Mouse (Mus musculus): ENCODE measurements around the gene Arhgap33. TPM values are rescaled to one million over a fixed set of nuclear protein-coding genes. Genes with fewer than 3 reads are reported as not detected.
"Not testable (repeated sequence)": the region's sequence is repeated elsewhere in the genome, so short reads cannot be mapped to it uniquely, and the experiment has no call there.

Arhgap33 gene
- total RNA-seq, 2 experiments from 2014 or later, result 4.6 to 47.6 TPM

- no peak for ATAC-seq (replicated peaks; ENCODE audit: low FRiP score, low TSS enrichment, poor library complexity, severe bottlenecking)
Measured at GRCm38 (mm10) chr7:30515003-30515760, 19.7 kb downstream of the Arhgap33 start.

GRCm38 (mm10) chr7:30508061-30508460 is 26.8 kb downstream of the Arhgap33 start:
- ATAC-seq (replicated peaks; ENCODE audit: low FRiP score, low TSS enrichment, poor library complexity, severe bottlenecking), result no peak

GRCm38 (mm10) chr7:30501159-30501558 is 33.7 kb downstream of the Arhgap33 start:
- not testable (repeated sequence) for ATAC-seq (replicated peaks; ENCODE audit: low FRiP score, low TSS enrichment, poor library complexity, severe bottlenecking)

- not testable (repeated sequence) for ATAC-seq (replicated peaks; ENCODE audit: low FRiP score, low TSS enrichment, poor library complexity, severe bottlenecking)
Measured at GRCm38 (mm10) chr7:30495506-30496042, 39.3 kb downstream of the Arhgap33 start.

DNA sequence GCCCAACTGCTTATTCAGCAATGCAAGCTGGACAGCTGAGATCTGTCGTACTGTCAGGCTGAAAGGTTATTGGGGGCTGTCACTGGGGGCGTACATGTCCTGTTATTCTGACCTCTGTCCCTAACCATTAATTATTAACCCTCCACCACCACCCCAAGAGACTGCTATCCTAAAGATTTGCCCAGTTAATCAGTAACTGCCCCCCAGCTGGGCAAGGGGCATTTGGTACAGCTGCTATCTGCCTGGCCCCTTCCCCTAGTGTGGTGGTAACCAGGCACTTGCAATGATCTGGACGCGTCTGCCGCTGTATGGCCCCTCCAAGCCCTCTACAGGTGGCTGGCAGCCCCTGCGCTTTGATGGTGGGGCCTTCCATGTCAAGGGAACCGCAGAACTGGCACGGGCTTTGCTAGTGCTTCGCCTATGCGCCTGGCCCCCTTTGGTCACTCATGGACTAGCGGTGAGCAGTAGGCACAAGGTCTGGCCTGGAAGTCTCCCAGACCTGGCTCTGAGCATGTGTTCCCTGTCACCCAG is 41.4 kb downstream of the Arhgap33 start, which contains the start of gene Prodh2:
TSS of gene Prodh2 (plus strand) at position 222 of the 531 bp plus-strand sequence.
- ATAC-seq (replicated peaks; ENCODE audit: low FRiP score, low TSS enrichment, poor library complexity, severe bottlenecking), result no peak

DNA sequence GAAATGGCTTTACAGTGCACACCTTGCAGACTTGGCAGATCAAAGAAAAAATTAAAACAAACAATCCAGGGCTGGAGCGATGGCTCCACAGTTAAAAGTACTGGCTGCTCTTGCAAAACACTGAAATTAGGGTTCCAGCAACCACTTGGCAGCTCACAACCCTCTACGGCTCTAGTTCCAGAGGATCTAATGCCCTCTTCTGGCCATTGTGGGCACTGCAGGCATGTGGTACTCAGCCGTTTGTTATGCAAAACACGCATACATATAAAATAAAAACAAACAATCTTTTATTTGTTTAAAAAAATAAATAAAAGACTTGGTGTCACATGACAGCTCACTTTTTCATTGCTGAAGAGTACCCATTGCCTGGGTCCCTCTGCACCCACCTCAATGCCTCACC is 42.1 kb downstream of the Arhgap33 start:
- ATAC-seq (replicated peaks; ENCODE audit: low FRiP score, low TSS enrichment, poor library complexity, severe bottlenecking), result peak; percentile 74

- ATAC-seq (replicated peaks; ENCODE audit: low FRiP score, low TSS enrichment, poor library complexity, severe bottlenecking), result no peak
Measured at GRCm38 (mm10) chr7:30490957-30491307, 43.9 kb downstream of the Arhgap33 start.

DNA sequence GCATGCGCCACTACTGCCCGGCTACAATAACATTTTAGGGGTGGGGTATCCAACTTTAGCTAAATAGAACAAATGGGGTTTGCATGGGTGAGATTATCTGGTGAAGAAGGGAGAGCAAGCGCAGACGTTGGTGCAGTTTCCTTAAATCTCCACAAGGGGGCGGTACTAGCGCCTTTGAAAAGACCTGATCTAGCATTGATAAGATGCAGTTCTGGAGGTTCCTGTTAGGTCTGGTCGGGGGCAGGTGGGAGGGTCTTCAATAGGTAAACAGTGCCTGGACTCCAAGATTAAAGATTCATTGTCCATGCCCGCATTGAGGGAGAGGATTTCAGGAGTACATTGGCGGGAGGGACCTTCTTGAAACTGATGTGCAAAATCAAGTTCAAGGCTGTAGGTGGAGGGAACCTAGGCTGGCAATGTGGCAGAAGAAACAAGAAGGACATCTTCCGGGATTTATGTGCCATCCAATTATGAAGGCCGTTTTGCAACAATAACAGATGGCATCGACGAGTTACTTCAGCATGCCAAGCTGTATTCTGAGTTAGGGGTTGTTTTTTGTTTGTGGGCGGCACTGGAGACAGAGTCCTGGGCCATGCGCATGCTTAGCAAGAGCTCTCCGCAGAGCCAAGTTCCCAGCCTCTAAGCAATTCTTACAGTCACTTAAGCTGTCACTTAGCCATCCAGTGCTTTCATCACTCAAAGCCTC is 44.5 kb downstream of the Arhgap33 start:
- ATAC-seq (replicated peaks; ENCODE audit: low FRiP score, low TSS enrichment, poor library complexity, severe bottlenecking), result no peak

DNA sequence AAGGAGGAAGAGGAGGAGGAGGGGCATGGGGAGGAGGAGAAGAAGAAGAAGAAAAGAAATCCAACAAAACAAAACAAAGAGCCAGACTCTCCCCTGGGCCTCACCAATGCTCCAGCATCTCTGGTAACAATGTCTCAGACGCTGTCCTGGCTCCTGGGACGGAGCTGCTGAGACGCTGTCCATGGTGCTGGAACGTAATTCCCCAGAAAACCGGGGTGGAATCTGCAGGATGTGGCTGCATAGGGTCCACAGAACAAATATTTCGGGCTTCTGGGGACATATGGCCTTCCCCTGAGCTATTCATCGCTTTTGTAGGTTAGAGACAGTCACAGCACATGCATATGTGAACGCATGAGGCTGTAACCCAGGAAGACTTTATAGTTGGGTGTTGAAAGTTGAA is 50.6 kb downstream of the Arhgap33 start:
- no peak for ATAC-seq (replicated peaks; ENCODE audit: low FRiP score, low TSS enrichment, poor library complexity, severe bottlenecking)

DNA sequence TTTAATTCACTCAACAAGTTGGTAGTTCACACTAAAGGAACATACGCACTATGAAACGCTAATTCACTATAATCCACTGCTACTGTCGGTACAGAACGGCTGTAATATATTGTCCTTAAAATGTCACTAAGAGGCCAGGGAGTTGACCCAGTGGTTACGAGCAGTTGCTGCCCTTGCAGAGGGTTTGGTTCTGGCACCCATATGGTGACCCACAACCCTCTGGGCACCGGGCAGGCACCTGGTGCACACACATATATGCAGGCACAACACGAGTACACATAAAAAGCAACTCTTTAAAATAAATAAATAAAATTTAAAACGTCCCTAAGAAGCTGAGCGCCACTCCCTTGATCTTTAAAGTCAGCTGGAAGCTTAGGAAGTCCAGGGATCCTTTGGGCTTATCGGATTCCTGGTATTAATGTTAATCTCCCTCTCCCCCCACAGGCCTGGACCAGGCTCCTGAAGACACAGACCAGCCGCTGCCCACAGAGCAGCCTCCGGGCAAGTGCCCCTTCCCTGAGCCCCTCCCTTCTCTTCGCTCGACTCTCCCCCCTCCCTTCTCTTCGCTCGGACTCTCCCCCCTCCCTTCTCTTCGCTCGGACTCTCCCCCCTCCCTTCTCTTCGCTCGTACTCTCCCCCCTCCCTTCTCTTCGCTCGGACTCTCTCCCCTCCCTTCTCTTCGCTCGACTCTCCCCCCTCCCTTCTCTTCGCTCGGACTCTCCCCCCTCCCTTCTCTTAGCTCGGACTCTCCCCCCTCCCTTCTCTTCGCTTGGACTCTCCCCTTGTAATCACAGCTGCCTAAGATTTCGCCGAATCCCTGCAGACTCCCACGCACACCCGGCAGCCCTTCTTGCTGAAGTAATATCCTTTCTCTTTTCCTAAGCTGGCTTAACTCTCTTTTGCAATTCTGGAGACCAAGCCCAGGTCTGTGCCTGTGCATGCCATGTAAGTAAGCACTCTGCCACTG is 57.2 kb downstream of the Arhgap33 start:
- no peak for ATAC-seq (replicated peaks; ENCODE audit: low FRiP score, low TSS enrichment, poor library complexity, severe bottlenecking)

DNA sequence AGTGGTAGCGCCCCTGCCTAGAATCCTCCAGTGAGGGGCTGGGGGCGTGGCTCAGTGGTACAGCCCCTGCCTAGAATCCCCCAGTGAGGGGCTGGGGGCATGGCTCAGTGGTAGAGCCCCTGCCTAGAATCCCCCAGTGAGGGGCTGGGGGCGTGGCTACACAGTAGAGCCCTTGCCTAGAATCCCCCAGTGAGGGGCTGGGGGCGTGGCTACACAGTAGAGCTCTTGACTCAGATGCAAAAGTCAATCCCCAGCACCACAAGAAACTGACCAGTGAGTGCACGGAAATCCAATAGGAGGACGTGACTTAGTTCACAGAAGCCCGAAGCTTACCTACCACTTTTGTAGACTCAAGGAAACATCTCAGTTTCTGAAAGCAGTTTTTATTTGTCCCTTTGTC is 58.7 kb downstream of the Arhgap33 start:
- ATAC-seq (replicated peaks; ENCODE audit: low FRiP score, low TSS enrichment, poor library complexity, severe bottlenecking), result not testable (repeated sequence)

- ATAC-seq (replicated peaks; ENCODE audit: low FRiP score, low TSS enrichment, poor library complexity, severe bottlenecking), result no peak
Measured at GRCm38 (mm10) chr7:30474999-30475398, 59.9 kb downstream of the Arhgap33 start.

DNA sequence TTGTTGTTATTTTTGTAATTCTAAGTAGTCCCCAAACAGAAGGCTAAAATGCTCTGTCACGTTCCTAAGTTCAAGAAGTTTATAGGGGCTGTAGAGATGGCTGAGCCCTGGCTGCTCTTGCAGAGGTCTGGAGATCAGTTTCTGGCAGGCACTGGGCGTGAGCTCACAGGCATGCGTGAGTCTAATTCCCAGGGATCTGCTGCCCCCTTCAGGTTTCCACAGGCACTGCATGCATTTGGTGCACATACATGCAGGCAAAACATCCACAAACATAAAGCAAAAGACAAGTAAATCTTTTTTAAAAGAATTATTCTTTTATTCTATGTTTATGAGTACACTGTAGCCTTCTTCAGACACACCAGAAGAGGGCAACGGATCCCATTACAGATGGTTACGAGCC is 62.4 kb downstream of the Arhgap33 start:
- no peak for ATAC-seq (replicated peaks; ENCODE audit: low FRiP score, low TSS enrichment, poor library complexity, severe bottlenecking)

Other genes starting within 250 kb of the Arhgap33 start
Only the 30 nearest of the 34 such genes appear.
- gene E130208F15Rik, start 213.3 kb downstream of the Arhgap33 start, total RNA-seq (2014; fragmentation: Nextera tagmentation), result not detected in 2 replicates
- 3.4 TPM in 1 of 2 replicates, not detected in the other for gene E130208F15Rik, start 213.3 kb downstream of the Arhgap33 start, total RNA-seq (2017)
- gene Sdhaf1, start 211.2 kb downstream of the Arhgap33 start, total RNA-seq (2014; fragmentation: Nextera tagmentation), result 7.3 and 9.2 TPM in 2 replicates
- gene Sdhaf1, start 211.2 kb downstream of the Arhgap33 start, total RNA-seq (2017), result 7.9 and 8.9 TPM in 2 replicates
- not detected in 2 replicates for gene Lrfn3, start 172.3 kb downstream of the Arhgap33 start, total RNA-seq (2014; fragmentation: Nextera tagmentation)
- not detected in 2 replicates for gene Lrfn3, start 172.3 kb downstream of the Arhgap33 start, total RNA-seq (2017)
- 19.3 TPM in 1 of 2 replicates, not detected in the other for gene Tyrobp, start 121.3 kb downstream of the Arhgap33 start, total RNA-seq (2014; fragmentation: Nextera tagmentation)
- 5.1 and 26.6 TPM in 2 replicates for gene Tyrobp, start 121.3 kb downstream of the Arhgap33 start, total RNA-seq (2017)
- gene Hcst, start 115.2 kb downstream of the Arhgap33 start, total RNA-seq (2014; fragmentation: Nextera tagmentation), result 4.3 and 4.4 TPM in 2 replicates
- 3.3 TPM in 1 of 2 replicates, not detected in the other for gene Hcst, start 115.2 kb downstream of the Arhgap33 start, total RNA-seq (2017)
- gene Nfkbid, start 113.3 kb downstream of the Arhgap33 start, total RNA-seq (2014; fragmentation: Nextera tagmentation), result 0.89 and 9.0 TPM in 2 replicates
- 0.80 and 3.1 TPM in 2 replicates for gene Nfkbid, start 113.3 kb downstream of the Arhgap33 start, total RNA-seq (2017)
- gene Aplp1, start 89.5 kb downstream of the Arhgap33 start, total RNA-seq (2014; fragmentation: Nextera tagmentation), result not detected in 2 replicates
- not detected in 2 replicates for gene Aplp1, start 89.5 kb downstream of the Arhgap33 start, total RNA-seq (2017)
- not detected in 2 replicates for gene Kirrel2, start 77.4 kb downstream of the Arhgap33 start, total RNA-seq (2014; fragmentation: Nextera tagmentation)
- not detected in 2 replicates for gene Kirrel2, start 77.4 kb downstream of the Arhgap33 start, total RNA-seq (2017)
- gene Nphs1, start 76.7 kb downstream of the Arhgap33 start, total RNA-seq (2014; fragmentation: Nextera tagmentation), result 1.7 TPM in 1 of 2 replicates, not detected in the other
- gene Nphs1, start 76.7 kb downstream of the Arhgap33 start, total RNA-seq (2017), result 1.9 TPM in 1 of 2 replicates, not detected in the other
- not detected in 2 replicates for gene Prodh2, start 41.4 kb downstream of the Arhgap33 start, total RNA-seq (2014; fragmentation: Nextera tagmentation)
- gene Prodh2, start 41.4 kb downstream of the Arhgap33 start, total RNA-seq (2017), result not detected in 2 replicates
- 20.8 and 25.3 TPM in 2 replicates for gene Hspb6, start 17.1 kb upstream of the Arhgap33 start, total RNA-seq (2014; fragmentation: Nextera tagmentation)
- gene Hspb6, start 17.1 kb upstream of the Arhgap33 start, total RNA-seq (2017), result 1.2 and 8.1 TPM in 2 replicates
- 16.2 and 17.9 TPM in 2 replicates for gene Proser3, start 17.2 kb upstream of the Arhgap33 start, total RNA-seq (2014; fragmentation: Nextera tagmentation)
- gene Proser3, start 17.2 kb upstream of the Arhgap33 start, total RNA-seq (2017), result 3.5 and 5.3 TPM in 2 replicates
- gene Lin37, start 24.8 kb upstream of the Arhgap33 start, total RNA-seq (2014; fragmentation: Nextera tagmentation), result 45.8 and 61.6 TPM in 2 replicates
- 13.8 and 28.6 TPM in 2 replicates for gene Lin37, start 24.8 kb upstream of the Arhgap33 start, total RNA-seq (2017)
- gene U2af1l4, start 28.2 kb upstream of the Arhgap33 start, total RNA-seq (2014; fragmentation: Nextera tagmentation), result 29.4 and 34.6 TPM in 2 replicates
- 79.6 and 83.0 TPM in 2 replicates for gene U2af1l4, start 28.2 kb upstream of the Arhgap33 start, total RNA-seq (2017)
- gene Gm49396, start 28.3 kb upstream of the Arhgap33 start, total RNA-seq (2014; fragmentation: Nextera tagmentation), result 5.3 and 14.0 TPM in 2 replicates
- 1.5 and 7.0 TPM in 2 replicates for gene Gm49396, start 28.3 kb upstream of the Arhgap33 start, total RNA-seq (2017)
- 150 and 174 TPM in 2 replicates for gene Psenen, start 28.6 kb upstream of the Arhgap33 start, total RNA-seq (2014; fragmentation: Nextera tagmentation)
- gene Psenen, start 28.6 kb upstream of the Arhgap33 start, total RNA-seq (2017), result 99.1 and 117 TPM in 2 replicates
- gene Igflr1, start 30.4 kb upstream of the Arhgap33 start, total RNA-seq (2014; fragmentation: Nextera tagmentation), result 3.7 and 11.3 TPM in 2 replicates
- not detected in 2 replicates for gene Igflr1, start 30.4 kb upstream of the Arhgap33 start, total RNA-seq (2017)
- 105 and 115 TPM in 2 replicates for gene Kmt2b, start 53.7 kb upstream of the Arhgap33 start, total RNA-seq (2014; fragmentation: Nextera tagmentation)
- 17.0 and 17.3 TPM in 2 replicates for gene Kmt2b, start 53.7 kb upstream of the Arhgap33 start, total RNA-seq (2017)
- gene Zbtb32, start 63.8 kb upstream of the Arhgap33 start, total RNA-seq (2014; fragmentation: Nextera tagmentation), result not detected in 2 replicates
- not detected in 2 replicates for gene Zbtb32, start 63.8 kb upstream of the Arhgap33 start, total RNA-seq (2017)
- gene Upk1a, start 77.8 kb upstream of the Arhgap33 start, total RNA-seq (2014; fragmentation: Nextera tagmentation), result 0.83 TPM in 1 of 2 replicates, not detected in the other
- 0.99 TPM in 1 of 2 replicates, not detected in the other for gene Upk1a, start 77.8 kb upstream of the Arhgap33 start, total RNA-seq (2017)
- 569 and 755 TPM in 2 replicates for gene Cox6b1, start 91.1 kb upstream of the Arhgap33 start, total RNA-seq (2014; fragmentation: Nextera tagmentation)
- gene Cox6b1, start 91.1 kb upstream of the Arhgap33 start, total RNA-seq (2017), result 427 and 665 TPM in 2 replicates
- not detected in 2 replicates for gene Etv2, start 100.8 kb upstream of the Arhgap33 start, total RNA-seq (2014; fragmentation: Nextera tagmentation)
- gene Etv2, start 100.8 kb upstream of the Arhgap33 start, total RNA-seq (2017), result not detected in 2 replicates
- gene Rbm42, start 115.3 kb upstream of the Arhgap33 start, total RNA-seq (2014; fragmentation: Nextera tagmentation), result 48.3 and 48.6 TPM in 2 replicates
- 29.1 and 53.0 TPM in 2 replicates for gene Rbm42, start 115.3 kb upstream of the Arhgap33 start, total RNA-seq (2017)
- gene Haus5, start 129.9 kb upstream of the Arhgap33 start, total RNA-seq (2014; fragmentation: Nextera tagmentation), result 32.4 and 43.6 TPM in 2 replicates
- 17.4 and 24.7 TPM in 2 replicates for gene Haus5, start 129.9 kb upstream of the Arhgap33 start, total RNA-seq (2017)
- gene Pmis2, start 136.5 kb upstream of the Arhgap33 start, total RNA-seq (2014; fragmentation: Nextera tagmentation), result not detected in 2 replicates
- gene Pmis2, start 136.5 kb upstream of the Arhgap33 start, total RNA-seq (2017), result not detected in 2 replicates
- gene 2200002J24Rik, start 163.9 kb upstream of the Arhgap33 start, total RNA-seq (2014; fragmentation: Nextera tagmentation), result not detected in 2 replicates
- not detected in 2 replicates for gene 2200002J24Rik, start 163.9 kb upstream of the Arhgap33 start, total RNA-seq (2017)
- gene Atp4a, start 177.1 kb upstream of the Arhgap33 start, total RNA-seq (2014; fragmentation: Nextera tagmentation), result 11.2 and 16.0 TPM in 2 replicates
- gene Atp4a, start 177.1 kb upstream of the Arhgap33 start, total RNA-seq (2017), result 1.4 and 2.9 TPM in 2 replicates
- 285 and 294 TPM in 2 replicates for gene Tmem147, start 194.5 kb upstream of the Arhgap33 start, total RNA-seq (2014; fragmentation: Nextera tagmentation)
- 59.7 and 85.5 TPM in 2 replicates for gene Tmem147, start 194.5 kb upstream of the Arhgap33 start, total RNA-seq (2017)
- gene Gapdhs, start 208.6 kb upstream of the Arhgap33 start, total RNA-seq (2014; fragmentation: Nextera tagmentation), result not detected in 2 replicates
- not detected in 2 replicates for gene Gapdhs, start 208.6 kb upstream of the Arhgap33 start, total RNA-seq (2017)
- gene Sbsn, start 216.4 kb upstream of the Arhgap33 start, total RNA-seq (2014; fragmentation: Nextera tagmentation), result 3.3 and 4.5 TPM in 2 replicates
- 2.7 and 11.6 TPM in 2 replicates for gene Sbsn, start 216.4 kb upstream of the Arhgap33 start, total RNA-seq (2017)